Mouse (Mus musculus) stomach, embryonic 14.5 days (tissue): ENCODE measurements around the gene Smoc1. TPM values are rescaled to one million over a fixed set of nuclear protein-coding genes. Genes with fewer than 3 reads are reported as not detected.
A peak's percentile ranks its signal among the peaks of the same experiment; 100 is the strongest.

ENCODE experiments used
- ATAC-seq: fragments of 200-750 bp; cut with Nextera tagmentation; 2 replicates; pipeline ENCODE4 v1.8.0; 2017; ENCODE audit warnings: low read depth, moderate TSS enrichment; ENCODE audit not compliant: insufficient number of reproducible peaks, insufficient read depth, low FRiP score
- H3K27ac ChIP-seq: fragments of 300-500 bp; sonication (generic); 2 replicates; pipeline ENCODE4 v1.5.1; 2014; ENCODE audit warnings: mild to moderate bottlenecking, low read length, moderate library complexity, mixed read lengths
- H3K27me3 ChIP-seq: fragments of 300-500 bp; sonication (generic); 2 replicates; pipeline ENCODE4 v1.6.1; 2014; ENCODE audit warnings: low read length, control low read depth, mixed read lengths; ENCODE audit not compliant: control insufficient read depth, insufficient read depth
- H3K36me3 ChIP-seq: fragments of 300-500 bp; sonication (generic); 2 replicates; pipeline ENCODE4 v1.6.1; 2014; ENCODE audit warnings: mild to moderate bottlenecking, control low read depth, low read length, moderate library complexity, mixed read lengths; ENCODE audit not compliant: control insufficient read depth, insufficient read depth
- H3K4me1 ChIP-seq: fragments of 300-500 bp; sonication (generic); 2 replicates; pipeline ENCODE4 v1.6.1; 2014; ENCODE audit warnings: low read length, control low read depth, mixed read lengths; ENCODE audit not compliant: control insufficient read depth, insufficient read depth
- H3K4me2 ChIP-seq: fragments of 300-500 bp; sonication (generic); replicated peaks from 2 replicates; pipeline ENCODE4 v1.6.1; 2014; ENCODE audit warnings: low read depth, low read length, control low read depth
- H3K4me3 ChIP-seq: fragments of 300-500 bp; sonication (generic); 2 replicates; pipeline ENCODE4 v1.5.1; 2014; ENCODE audit warnings: low read depth, low read length, control low read depth
- H3K9ac ChIP-seq: fragments of 300-500 bp; sonication (generic); replicated peaks from 2 replicates; pipeline ENCODE4 v1.6.1; 2014; ENCODE audit warnings: low read depth, mild to moderate bottlenecking, control low read depth, low read length, moderate library complexity, mixed read lengths
- H3K9me3 ChIP-seq: fragments of 300-500 bp; sonication (generic); 2 replicates; pipeline ENCODE4 v1.6.1; 2016; ENCODE audit warnings: low read depth, low read length, control low read depth; ENCODE audit not compliant: control insufficient read depth
- WGBS: fragments of 180-500 bp; shearing (Covaris S2); extraction: QIAGEN DNeasy Blood & Tissue Kit; methylation state at CpG from one replicate; pipeline ENCODE4 v1.1.7; 2014; 5-methylcytosine and 5-hydroxymethylcytosine counted together
- polyA plus RNA-seq: library from polyadenylated mRNA; unstranded; fragments of >200 nt; fragmentation: Nextera tagmentation; extraction: Ambion mirVana; gene quantifications from 2 replicates; pipeline ENCODE4 v1.2.1, GENCODE M21; 2014

Smoc1 gene
- polyA plus RNA-seq, 1 experiment from 2014 or later = 4.7 TPM

GRCm38 (mm10) chr12:81028291-81028920 is 1.8 kb downstream of the Smoc1 start:
- 0 out of 2 replicates have a peak, but pooled peaks cover 4% of the 10 kb centered on the region for H3K4me1 ChIP-seq
- no peak overlapping the region for H3K27ac ChIP-seq
- no peak overlapping the region; the same call in 1 of the 2 replicates for H3K9ac ChIP-seq
- ATAC-seq = no peak
- no peaks in the 10 kb centered on the region for H3K36me3 ChIP-seq
- H3K27me3 ChIP-seq = 0 out of 2 replicates have a peak, but pooled peaks cover 4% of the 10 kb centered on the region
- H3K4me2 ChIP-seq = peak overlapping the region; percentile 88
- 21% methylated on average over 16 of the region's 16 CpGs for WGBS
- no peaks in the 10 kb centered on the region for H3K9me3 ChIP-seq
- H3K4me3 ChIP-seq = peak overlapping the region; percentile 61; the same call in 1 of the 2 replicates

- 42% methylated on average over 4 of the region's 4 CpGs for WGBS
- no peak overlapping the region for H3K27ac ChIP-seq
- 0 out of 2 replicates have a peak, but pooled peaks cover 4% of the 10 kb centered on the region for H3K27me3 ChIP-seq
- no peak overlapping the region for H3K4me3 ChIP-seq
- no peaks in the 10 kb centered on the region for H3K9me3 ChIP-seq
- H3K36me3 ChIP-seq = no peaks in the 10 kb centered on the region
- no peak overlapping the region for H3K4me2 ChIP-seq
- H3K9ac ChIP-seq = no peak overlapping the region
- ATAC-seq = no peak
- 0 out of 2 replicates have a peak, but pooled peaks cover 4% of the 10 kb centered on the region for H3K4me1 ChIP-seq
Observed at GRCm38 (mm10) chr12:81029731-81030130, 3.1 kb downstream of the Smoc1 start.

DNA sequence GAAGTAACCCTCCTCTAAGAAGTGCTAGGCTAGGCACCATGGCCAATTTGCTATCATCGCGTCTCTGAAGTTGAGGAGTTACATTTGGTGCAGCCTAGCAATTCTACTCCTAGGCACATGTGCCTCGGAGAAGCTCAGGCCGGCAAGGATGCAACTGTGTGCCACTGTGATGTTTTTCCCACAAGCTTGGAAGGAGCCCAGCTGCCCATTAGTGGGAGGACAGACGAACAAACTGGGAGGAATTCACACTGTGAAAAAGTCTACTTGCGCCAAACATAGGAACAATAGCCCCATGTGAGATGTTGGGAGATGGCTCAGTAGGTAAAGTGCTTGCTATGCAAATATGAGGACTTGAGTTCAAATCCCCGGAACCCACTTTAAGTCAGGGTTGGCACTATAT is 5.0 kb downstream of the Smoc1 start:
- WGBS = 76% methylated on average over 7 of the region's 7 CpGs
- Histone ChIP-seq H3K4me2 (no peak overlapping the region), H3K27ac (no peak overlapping the region), H3K36me3 (no peaks in the 10 kb centered on the region), H3K27me3 (0 out of 2 replicates have a peak, but pooled peaks cover 4% of the 10 kb centered on the region), H3K4me1 (0 out of 2 replicates have a peak, but pooled peaks cover 4% of the 10 kb centered on the region), H3K4me3 (no peak overlapping the region), H3K9ac (no peak overlapping the region), H3K9me3 (no peaks in the 10 kb centered on the region)
- ATAC-seq = no peak

DNA sequence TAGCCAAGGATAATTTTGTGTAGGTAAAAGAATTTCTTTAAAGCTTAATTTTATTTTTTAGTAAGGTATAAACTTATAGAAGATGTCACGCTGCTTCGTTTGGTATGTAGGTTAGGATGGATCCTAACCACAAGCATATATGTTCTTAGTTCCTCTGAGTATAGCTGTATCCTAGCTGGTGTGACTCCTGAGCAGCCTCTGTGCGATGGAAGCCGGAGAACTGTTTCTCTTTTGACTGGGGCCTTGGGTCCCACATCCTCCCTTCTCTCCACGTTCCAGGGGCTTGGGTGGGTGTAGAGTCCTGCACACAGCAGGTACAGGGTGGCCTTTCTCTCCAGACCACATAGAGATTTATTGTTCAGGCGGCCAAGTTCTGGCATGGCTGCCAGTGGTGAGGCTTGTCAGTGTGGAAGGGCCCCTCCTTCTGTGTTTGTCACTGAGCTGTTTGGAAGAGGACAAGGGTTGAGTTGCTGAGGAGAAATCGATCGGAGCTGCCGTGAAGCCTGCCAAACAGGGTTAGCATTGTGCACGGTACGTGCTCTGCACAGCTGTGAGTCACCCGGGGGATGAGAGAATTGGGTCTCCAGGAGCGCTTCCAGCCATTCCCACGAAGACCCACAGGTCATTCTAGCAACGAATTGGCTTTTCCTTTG is 6.9 kb downstream of the Smoc1 start:
- 58% methylated on average over 15 of the region's 15 CpGs for WGBS
- Histone ChIP-seq H3K9me3 (no peaks in the 10 kb centered on the region), H3K9ac (no peak overlapping the region), H3K27me3 (no peaks in the 10 kb centered on the region), H3K4me3 (no peak overlapping the region), H3K4me2 (no peak overlapping the region), H3K36me3 (no peaks in the 10 kb centered on the region), H3K4me1 (no peaks in the 10 kb centered on the region), H3K27ac (peak overlapping the region; percentile 27; the same call in 1 of the 2 replicates)
- ATAC-seq = peak; percentile 75; the same call in 1 of the 2 replicates

DNA sequence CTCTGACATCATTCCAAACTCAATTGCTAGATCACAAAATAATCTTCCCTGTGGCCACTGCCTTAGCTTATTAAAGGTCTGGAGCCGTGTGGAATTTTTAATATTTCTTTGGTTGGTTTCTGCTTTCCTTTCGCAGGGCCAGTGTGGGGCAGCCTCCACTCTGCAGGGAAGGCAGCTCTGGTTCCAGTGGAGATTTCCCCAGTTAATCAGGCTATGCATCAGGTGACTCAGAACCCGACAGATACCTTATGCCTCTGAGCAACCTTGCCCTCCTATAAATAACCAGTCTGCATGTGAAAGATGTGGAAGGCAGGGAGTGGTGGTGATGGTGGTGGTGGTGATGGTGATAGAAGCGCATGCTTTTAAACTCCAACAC is 7.4 kb downstream of the Smoc1 start:
- no peak overlapping the region for H3K4me2 ChIP-seq
- H3K36me3 ChIP-seq = no peaks in the 10 kb centered on the region
- no peak overlapping the region for H3K4me3 ChIP-seq
- WGBS = 67% methylated on average over 4 of the region's 4 CpGs
- H3K9ac ChIP-seq = no peak overlapping the region
- no peaks in the 10 kb centered on the region for H3K9me3 ChIP-seq
- peak overlapping the region; percentile 27; the same call in 1 of the 2 replicates for H3K27ac ChIP-seq
- ATAC-seq = no peak
- H3K4me1 ChIP-seq = no peaks in the 10 kb centered on the region
- H3K27me3 ChIP-seq = no peaks in the 10 kb centered on the region

DNA sequence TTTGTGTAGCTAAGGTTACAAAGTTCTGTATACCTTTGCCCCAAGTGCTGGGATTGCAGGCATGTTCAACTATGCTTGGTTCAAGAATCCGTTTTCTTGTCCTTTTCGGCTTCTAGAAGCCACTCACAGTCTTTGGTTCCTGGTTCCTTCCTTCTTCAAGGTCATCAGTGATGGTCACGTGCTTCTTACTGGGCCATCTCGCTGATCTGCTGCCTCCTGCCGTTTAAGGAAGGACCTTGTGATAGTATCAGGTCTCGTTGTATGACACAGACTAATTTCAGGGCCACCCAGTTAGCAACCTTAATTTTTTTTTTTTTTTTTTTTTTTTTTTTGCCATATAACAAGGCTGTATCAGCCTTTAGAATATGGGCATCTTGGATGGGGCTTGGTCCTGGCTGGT is 9.2 kb downstream of the Smoc1 start:
- H3K27me3 ChIP-seq = no peaks in the 10 kb centered on the region
- no peak overlapping the region for H3K4me3 ChIP-seq
- no peak overlapping the region for H3K9ac ChIP-seq
- H3K27ac ChIP-seq = no peak overlapping the region
- H3K4me2 ChIP-seq = no peak overlapping the region
- 75% methylated on average over 6 of the region's 6 CpGs for WGBS
- H3K36me3 ChIP-seq = no peaks in the 10 kb centered on the region
- H3K9me3 ChIP-seq = no peaks in the 10 kb centered on the region
- ATAC-seq = no peak
- H3K4me1 ChIP-seq = no peaks in the 10 kb centered on the region

DNA sequence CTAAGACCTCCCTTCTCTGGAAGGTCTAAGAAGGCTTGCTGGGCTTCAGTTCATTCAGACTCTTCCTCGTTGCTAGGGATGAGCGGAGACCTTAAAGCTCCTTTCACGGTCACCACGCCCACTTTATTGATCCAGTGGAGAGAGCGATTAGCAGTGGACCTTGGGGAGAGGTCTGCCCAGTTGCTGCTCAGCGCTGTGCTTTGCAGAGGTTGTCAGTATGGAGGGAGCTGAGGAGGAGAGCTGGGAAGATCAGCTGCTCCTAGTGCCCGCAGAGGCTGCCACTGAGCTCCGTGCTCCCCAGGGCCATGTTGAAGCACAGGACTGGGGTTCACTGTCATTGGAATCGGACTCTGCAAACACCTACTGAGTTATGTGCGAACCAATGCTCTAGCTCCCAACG is 17.0 kb downstream of the Smoc1 start:
- H3K36me3 ChIP-seq = no peaks in the 10 kb centered on the region

DNA sequence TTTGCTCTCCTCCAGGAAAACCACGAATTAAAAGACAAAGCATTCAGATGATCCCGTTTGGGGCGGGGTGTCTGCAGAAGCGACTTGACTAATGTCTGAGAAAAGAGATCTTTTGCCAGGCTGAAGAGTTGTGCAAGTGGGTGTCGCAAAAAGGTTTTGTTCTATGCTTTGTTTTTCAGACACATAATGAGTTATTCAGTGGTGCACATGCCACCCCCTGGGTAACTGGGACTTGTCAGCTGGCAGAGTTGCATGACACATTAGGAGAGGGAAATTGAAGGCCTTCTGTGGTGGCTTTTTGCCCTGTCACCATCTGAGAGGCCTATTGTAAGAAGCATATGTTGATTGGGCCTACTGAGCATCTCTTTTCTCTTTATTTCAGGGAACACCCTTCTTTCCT is 20.3 kb downstream of the Smoc1 start:
- no peak overlapping the region for H3K4me2 ChIP-seq
- no peaks in the 10 kb centered on the region for H3K9me3 ChIP-seq
- no peaks in the 10 kb centered on the region for H3K4me1 ChIP-seq
- H3K9ac ChIP-seq = no peak overlapping the region
- H3K27me3 ChIP-seq = no peaks in the 10 kb centered on the region
- H3K36me3 ChIP-seq = no peaks in the 10 kb centered on the region
- ATAC-seq = no peak
- no peak overlapping the region for H3K4me3 ChIP-seq
- 82% methylated on average over 5 of the region's 5 CpGs for WGBS
- no peak overlapping the region for H3K27ac ChIP-seq

More for the DNA sequence above, 17.0 kb downstream of the Smoc1 start:
- Histone ChIP-seq H3K9me3 (no peaks in the 10 kb centered on the region), H3K4me1 (no peaks in the 10 kb centered on the region), H3K4me2 (no peak overlapping the region), H3K9ac (no peak overlapping the region), H3K27ac (no peak overlapping the region), H3K27me3 (no peaks in the 10 kb centered on the region), H3K4me3 (no peak overlapping the region)
- ATAC-seq = no peak
- WGBS = 72% methylated on average over 11 of the region's 11 CpGs
